Mouse (Mus musculus) 416B (cell line): Measurements from ENCODE around the gene Gls2.
"Not testable (repeated sequence)": the region's sequence is repeated elsewhere in the genome, so short reads cannot be mapped to it uniquely, and the experiment has no call there.

Experiments
- DNase-seq: peaks from one replicate; pipeline ENCODE4 v3.0.0; 2011; ENCODE audit warnings: low read depth

Gene Gls2

DNA sequence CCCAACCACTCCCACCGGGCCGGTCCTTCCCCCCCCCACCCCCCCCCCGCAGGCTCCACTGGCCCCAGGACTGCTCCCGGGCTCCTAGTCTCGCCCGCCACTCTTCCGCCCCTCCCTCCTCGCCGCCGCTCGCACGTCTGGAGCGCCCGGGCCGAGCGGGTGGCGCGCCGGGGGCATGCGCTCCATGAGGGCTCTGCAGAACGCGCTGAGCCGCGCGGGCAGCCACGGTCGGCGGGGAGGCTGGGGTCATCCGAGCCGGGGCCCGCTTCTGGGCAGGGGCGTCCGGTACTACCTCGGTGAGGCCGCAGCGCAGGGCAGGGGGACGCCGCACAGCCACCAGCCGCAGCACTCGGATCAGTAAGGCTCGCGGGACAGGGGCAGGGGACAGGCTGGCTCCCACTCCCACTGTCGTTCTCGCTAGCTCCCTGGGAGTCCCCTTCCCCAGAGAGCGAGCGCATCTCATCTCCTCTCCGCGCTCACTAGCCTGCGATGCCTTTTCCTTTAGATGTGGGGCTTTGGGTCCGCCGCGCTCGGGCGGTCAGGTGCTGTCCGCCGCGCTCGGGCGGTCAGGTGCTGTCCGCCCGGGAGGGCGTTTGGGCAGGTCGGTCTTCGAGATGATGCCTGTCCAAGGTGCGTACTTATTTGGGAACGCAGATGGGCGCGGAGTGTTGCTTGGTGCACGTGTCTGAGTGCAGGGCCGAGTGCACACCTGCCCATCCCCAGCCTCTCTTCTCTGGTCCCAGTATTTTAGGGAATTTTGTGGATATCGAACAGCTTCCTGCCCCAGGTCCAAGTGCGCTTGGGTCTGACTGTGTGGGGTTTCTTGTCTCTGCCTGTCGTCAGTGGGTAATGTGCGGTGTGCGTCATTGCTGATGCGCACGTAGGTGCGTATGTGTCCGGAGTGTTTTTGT is 549 bp downstream of the Gls2 start:
- no peak for DNase-seq

DNA sequence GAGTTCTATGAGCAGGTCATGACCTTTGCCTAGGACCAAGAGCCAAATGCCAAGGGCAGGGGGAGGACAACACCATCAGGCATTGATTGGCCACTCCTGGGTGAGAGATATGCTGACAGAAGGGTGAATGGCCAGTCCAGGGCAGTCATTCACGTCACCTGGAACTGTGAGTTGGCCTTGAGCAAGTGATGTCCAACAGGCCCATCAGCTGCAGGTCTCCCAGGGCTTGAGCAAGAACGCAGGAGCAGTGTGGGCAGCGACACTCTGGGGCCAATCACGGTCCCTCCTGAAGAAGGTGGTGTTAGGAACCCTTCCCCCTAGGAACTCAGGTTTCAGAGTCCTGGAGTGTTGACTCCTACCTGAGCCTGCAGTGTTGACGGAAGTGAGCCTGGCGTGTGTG is 7.6 kb downstream of the Gls2 start:
- DNase-seq = no peak

DNA sequence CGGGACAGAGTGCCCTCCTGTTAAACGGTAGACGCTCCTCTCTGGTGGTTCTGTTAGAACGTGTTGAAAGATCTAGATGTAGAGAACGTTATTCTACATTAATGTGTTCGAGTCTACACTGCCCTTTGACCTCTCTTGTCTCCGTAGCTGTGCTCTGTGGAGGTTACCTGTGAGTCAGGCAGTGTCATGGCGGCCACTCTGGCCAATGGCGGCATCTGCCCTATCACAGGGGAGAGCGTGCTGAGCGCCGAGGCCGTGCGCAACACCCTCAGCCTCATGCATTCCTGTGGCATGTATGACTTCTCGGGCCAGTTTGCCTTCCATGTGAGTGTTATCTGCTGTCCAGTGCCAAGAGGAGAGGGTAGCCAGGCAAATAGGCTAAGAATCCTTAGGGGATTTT is 10.7 kb downstream of the Gls2 start:
- DNase-seq = no peak

DNA sequence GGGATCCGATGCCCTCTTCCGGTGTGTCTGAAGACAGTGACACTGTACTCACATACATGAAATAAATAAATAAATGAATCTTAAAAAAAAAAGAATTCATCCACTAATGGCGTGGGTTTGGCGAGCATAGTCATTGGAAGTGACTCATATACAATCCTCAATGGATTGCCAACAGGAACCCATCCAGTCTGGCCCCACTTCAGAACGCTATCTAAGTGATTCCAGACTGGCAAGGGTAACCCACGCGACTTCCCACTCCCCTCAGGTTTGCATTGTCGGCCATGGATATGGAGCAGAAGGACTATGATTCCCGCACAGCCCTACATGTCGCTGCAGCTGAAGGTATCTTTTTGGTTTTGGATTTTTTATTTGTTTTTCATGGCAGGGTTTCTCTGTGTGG is 14.1 kb downstream of the Gls2 start:
- no peak for DNase-seq

DNA sequence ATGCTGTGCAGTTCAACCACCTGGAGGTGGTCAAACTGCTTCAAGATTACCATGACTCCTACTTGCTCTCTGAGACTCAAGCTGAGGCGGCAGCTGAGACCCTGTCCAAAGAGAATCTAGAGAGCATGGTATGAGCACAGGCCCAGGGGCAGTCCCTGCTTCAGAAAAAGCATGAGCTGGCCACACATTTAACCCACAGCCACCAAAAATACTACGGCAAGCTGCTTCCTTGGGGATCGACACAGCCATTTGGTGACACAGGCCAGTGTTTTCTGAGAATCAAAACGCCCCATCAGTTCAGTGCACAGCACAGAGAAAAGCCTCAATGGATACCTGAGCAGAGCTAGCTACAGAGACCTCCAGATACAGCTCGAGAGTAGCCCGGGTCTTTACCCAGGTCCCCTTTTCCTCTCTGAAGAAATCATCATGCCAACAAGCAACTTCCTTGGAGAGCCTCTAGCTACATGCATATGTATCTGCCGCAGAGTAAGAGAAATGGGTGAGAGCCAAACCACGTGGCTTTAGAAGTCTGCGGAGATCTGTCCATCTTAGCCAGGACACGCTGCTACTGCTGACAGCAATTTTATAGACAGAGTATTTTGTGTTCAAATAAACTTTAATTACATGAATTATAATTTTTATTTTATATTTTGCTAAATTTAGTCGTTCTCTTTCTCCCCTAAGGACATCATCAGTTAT is 15.2 kb downstream of the Gls2 start:
- no peak for DNase-seq

DNA sequence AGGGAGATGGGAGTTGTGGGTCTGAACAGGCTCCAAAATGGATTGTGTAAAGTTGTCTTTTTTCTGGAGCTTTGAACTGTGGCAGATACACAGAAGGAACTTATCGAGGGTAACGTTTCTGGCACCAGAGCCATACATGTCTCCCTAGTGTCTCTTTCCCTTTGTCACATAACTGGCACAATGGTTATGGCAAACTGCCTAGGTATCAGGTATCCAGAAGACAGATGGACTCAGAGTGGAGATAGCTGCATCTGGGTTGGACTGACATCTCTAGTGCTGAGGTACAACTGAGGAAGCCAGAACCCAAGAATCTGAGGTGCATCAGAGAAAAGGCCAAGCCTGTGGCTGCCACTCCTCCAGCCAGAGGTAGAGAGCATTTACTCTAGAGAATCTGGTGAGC is 15.9 kb downstream of the Gls2 start:
- DNase-seq = no peak

DNA sequence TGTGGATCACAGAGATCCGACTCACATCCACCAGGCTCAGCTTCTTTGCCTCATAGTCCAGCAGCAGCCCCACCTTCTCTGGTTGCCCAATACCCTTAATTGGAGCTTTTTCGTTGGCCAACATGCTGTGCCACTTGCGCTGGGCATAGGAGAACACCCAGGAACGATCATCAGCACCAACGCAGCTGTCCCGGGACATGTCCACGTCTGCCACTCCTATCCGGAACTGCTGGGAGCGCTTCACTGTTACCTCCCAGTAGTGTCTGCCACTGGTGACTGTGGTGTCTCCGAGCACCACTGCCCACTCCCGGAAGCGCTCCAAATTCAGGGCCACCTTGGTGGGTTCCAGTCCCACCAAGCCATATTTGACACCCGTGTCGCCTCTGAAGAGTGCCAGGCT is 16.7 kb downstream of the Gls2 start:
- peak; percentile 49 for DNase-seq

DNA sequence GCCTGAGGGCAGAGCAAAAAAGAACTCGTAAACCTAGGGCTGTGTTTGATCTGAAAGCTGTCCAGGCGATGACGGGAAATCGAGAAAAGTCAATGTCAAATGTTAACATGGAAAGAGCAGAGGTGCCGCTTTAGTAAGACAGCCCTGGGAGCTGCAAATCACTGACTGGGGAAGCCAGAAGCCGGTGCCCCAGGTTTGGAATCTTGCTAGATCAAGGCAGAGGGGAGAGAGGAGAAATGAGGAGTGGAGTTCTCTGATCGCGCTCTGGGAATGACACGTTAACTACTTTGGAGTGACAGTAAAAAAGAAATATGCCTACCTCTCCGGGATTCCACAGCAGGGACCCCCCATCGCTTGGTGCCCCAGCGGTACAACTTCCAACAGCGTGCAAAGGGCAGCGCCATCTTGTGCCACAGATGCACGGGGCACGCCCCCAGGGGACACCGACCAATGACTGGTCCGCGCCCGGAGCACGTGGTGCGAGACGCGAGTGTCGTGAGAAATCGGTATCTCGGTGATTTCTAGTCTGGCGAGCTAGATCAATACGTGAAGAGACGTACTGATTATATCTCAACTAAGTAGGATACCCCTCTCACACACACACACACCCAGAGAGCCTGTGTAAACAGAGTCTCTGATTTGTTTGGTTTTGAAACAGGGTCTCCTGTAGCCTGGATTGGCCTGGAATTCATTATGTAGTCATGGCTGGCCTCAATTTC is 17.3 kb downstream of the Gls2 start, which contains the start of gene Spryd4:
TSS of gene Spryd4 (minus strand) at position 418 of the 719 bp plus-strand sequence.
- DNase-seq = peak; percentile 93

DNA sequence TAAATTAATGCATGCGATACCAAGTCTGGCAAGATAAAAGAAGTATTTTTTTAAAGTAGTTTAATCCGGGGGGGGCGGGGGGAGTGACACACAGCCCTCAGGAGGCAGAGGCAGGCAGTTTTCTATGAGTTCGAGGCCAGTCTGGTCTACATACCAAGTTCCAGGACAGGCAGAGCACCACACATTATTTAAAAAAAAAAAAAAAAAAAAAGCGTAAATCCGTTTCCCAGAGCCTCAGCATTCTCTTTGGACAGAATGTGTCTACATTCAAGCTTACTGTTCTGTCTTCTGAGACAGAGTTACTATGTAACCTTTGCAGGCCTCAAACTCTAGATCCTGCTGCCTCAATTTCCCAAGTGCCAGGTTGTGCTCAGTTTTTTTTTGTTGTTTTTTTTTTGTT is 17.9 kb downstream of the Gls2 start:
- DNase-seq = no peak

DNA sequence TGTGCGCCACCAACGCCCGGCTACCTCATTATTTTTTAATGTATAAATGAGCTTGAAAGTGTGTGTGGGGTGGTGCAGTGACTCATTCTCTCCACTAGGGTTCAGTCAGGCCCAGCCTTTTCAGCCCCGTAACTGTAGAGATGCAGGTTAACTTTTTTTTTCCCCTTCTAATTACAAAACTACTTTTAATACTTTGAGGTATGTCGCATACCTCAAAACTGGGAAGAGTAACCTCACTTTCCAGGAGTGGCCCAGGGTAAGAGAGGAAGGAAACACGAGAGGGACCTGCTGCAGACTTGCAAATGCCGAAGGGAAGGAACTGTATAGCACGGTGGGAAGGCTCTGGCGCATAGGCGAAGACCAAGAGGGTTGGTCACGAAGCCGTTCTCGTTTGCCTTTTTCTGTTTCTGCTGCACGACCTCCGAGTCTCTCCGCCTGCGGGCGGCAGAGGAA is 18.6 kb downstream of the Gls2 start:
- DNase-seq = peak; percentile 90

DNA sequence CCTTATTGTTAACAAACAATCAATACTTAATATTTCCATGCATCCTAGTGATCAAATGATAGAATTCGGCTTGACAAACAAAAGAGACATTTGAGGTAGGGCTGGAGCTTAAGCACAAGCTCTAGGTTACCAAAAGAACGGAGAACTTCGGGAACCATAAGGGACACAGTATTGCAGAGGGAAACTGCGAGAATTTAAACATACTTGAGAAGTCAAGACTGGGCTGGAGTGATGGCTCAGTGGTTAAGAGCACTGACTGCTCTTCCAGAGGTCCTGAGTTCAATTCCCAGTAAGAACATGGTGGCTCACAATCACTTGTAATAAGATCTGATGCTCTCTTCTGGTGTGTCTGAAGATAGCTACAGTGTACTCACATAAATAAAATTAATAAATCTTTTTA is 19.9 kb downstream of the Gls2 start:
- DNase-seq = not testable (repeated sequence)

DNA sequence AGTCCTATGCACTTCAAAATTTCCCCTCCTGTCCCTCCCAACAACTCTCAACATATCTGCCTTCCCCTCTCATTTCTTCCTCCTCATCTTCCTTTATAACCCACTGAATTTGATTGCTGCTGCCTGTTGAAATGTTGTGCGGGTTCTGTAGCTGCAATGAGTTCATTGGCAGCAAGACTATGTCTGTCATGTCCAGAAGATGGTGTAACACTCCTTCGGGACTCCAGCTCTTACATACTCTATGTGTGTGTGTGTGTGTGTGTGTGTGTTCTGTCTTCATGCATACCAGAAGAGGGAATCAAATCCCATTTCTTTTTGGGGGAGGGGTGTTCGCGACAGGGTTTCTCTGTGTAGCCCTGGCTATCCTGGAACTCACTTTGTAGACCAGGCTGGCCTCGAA is 20.7 kb downstream of the Gls2 start:
- DNase-seq = peak; percentile 61

DNA sequence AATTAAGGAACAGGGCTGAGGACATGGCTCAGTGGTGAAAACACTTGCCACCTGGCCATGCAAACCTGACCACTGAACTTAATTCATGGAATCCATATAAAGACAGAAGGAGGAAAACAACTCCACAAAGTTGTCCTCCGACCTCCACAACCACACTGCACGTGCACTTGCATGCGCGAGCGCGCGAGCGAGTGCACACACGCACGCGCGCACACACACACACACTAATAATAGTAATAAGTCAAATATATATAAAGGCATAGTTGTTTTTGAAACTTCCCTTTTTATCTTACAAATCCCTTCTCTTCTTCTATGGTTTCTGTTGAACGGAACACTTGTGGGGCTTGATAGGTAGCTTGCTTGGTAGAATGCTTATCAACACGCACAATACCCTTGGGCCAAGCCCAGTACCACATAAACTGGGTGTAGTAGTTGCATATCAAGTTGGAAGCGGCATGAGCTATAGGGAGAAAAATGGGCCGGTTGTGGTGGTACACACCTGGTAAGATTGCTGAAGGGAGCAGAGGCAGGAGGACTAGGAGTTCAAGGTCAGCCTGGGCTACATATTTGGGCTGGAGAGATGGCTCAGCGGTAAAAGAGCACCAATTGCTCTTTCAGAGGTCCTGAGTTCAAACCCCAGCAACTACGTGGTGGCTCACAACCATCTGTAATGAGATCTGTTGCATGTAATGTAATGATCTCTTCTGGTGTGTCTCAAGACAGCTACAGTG is 24.3 kb downstream of the Gls2 start:
- DNase-seq = no peak

DNA sequence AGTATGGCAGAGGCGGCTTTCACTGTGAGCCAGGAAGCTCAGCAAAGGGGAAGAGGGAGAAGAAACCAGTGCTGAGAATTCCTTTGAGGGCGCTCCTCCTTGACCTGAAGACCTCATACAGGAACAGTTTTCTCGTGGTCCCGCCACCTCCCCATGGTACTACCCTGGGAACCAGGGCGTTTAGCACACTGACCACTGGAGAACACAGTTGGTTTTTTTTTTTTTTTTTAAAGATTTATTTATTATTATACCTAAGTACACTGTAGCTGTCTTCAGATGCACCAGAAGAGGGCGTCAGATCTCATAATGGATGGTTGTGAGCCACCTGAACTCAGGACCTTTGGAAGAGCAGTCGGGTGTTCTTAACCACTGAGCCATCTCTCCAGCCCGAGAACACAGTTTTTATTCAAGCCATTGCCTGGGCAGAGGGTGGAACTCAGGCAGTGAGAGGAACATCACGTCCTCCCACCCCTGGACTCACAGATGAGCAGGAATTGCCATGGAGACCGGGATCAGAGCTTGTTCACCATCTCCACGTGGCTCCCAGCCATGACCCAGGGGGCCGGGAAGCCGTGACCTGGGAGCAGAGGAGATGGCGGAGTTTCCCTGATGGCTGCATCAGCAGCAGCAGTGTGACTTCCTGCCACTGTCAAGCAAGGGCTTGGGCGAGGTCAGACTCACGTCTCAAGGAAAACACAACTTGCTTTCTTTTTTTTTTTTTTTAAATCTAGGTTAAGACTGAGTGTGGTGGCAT is 27.5 kb downstream of the Gls2 start:
- DNase-seq = peak; percentile 26

DNA sequence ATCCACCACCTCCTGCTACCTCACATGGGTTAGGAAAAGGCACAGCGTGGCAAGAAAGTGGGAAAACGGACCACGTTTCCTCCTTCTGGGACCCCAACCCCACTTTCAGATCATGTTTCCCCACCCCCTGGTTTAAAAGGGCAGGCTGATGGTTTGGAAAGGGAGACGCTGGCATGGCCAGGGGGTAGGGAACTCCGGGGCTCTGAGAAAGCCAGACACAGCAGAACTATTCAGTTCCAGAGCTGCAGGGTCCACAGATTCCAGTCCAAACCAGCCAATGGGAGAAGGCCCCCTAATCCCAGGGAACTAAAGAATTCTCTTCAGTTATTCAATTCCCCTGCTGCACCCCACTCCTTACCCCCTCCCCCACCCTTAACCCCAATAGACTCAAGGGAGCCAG is 30.8 kb downstream of the Gls2 start:
- DNase-seq = no peak

DNA sequence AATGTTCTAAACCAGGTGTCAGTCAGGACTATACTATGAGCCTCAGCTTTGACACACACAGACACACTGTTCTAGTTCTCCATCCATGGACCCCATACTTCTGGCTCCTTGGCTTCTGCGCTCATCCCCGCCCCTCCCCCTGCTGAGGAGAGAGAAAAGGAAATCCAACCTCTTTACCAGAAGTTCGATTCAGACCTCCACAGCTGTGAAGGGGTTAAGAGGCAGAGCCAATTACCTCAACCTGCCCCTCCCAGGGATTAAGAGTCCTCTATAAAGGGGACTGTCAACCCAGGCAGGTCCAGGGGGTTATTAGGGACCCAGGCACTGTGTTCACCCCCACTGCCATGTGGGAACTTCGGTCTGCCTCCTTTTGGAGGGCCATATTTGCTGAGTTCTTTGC is 31.3 kb downstream of the Gls2 start, which contains the start of gene Mip:
TSS of gene Mip (plus strand) at position 301 of the 400 bp plus-strand sequence.
- no peak for DNase-seq

DNA sequence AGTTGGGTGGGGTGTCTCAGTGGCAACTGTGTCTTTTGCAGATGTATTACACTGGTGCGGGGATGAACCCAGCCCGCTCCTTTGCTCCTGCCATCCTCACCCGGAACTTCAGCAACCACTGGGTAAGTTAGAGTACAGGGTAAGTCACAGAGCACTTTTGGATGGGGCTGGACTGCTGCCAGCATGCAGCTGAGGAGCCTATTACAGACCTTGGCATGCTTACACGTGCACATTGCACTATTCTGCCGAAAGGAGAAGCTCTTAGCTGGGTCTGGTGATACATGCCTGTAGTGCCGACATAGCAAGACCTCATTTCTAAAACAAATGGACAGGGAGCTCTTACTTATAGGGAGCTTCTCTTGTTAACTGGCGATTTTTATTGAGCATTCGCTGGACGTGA is 33.3 kb downstream of the Gls2 start:
- peak; percentile 15 for DNase-seq

DNA sequence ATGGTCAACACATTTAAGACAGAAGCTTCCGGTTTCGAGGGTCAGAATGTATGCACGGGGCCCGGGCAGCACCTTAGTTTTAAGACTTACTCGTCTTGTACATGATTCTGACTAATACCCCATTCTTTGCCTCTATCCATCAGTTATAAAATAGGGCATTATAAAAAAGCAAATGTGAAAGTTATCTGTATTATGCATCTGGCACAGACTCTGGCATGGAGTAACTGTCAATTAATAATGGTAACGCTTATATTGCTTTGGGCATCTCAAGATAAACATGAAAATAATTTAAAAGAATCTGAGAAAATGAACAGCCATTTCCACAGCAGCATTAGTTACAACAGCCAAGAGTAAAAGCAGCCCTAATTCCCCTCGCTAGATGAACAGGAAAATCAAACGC is 33.8 kb downstream of the Gls2 start:
- DNase-seq = no peak

DNA sequence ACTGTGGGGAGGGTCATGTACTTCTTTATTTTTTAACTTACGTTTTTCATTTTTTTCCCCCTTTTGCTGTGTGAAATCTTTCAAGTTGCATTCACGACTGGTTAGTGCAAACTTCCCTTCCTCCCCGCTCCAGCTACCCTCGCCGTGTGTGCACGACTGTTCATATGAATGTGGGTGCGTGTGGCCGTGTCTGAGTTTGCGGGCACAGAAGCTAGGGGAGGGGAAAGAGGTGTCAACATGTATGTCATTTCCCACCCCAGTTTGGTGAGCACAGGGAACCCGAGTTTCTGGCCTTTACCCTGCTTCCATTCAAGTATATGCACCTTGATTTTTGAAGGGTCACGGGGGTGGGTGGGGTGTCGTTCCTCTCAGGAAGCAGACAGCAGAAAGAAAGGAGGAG is 36.3 kb downstream of the Gls2 start:
- no peak for DNase-seq

DNA sequence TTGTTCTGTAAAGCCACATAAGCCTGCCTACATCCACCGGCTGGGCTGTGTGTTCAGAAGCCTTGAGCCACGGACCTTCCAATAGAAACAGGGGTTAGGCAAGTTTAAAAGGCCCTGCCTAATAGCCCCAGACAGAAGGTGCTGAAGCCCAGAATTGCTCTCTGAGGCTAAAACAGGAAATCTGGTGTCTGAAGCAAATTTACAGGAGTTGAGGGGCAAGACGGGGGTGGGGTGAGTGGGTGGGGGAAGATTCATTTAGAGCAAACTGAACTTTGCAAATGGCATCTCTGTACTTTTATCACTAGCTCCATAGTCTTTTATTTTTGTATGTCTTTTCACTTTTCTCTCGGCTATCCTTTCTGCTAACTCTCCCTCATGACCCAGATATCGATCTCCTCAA is 36.9 kb downstream of the Gls2 start:
- DNase-seq = peak; percentile 74
